Mouse (Mus musculus) lung, postnatal 0 days (tissue): Measurements from ENCODE around the gene Esr2.

Source experiments
- CTCF ChIP-seq: IDR thresholded peaks from 2 replicates; pipeline ENCODE4 v1.5.1; 2016; ENCODE audit warnings: antibody characterized with exemption, mild to moderate bottlenecking
- EP300 ChIP-seq: IDR thresholded peaks from 2 replicates; pipeline ENCODE4 v1.6.1; 2016; ENCODE audit warnings: antibody characterized with exemption, mild to moderate bottlenecking, control low read depth

- TF ChIP-seq EP300 (no peak), CTCF (no peak)
These were observed 95.4 kb downstream of the Esr2 start for GRCm38 (mm10) chr12:76081557-76082211.
